Mouse (Mus musculus) lung, postnatal 4 days (tissue): ENCODE results near the gene Rpl6.
A peak's percentile ranks its signal among the peaks of the same experiment; 100 is the strongest.
"Not testable (repeated sequence)": the region's sequence is repeated elsewhere in the genome, so short reads cannot be mapped to it uniquely, and the experiment has no call there.

Experiments used
- DNase-seq, 2 experiments: peaks; one replicate each; pipeline ENCODE4 v3.0.0; 2021

Gene Rpl6

DNA sequence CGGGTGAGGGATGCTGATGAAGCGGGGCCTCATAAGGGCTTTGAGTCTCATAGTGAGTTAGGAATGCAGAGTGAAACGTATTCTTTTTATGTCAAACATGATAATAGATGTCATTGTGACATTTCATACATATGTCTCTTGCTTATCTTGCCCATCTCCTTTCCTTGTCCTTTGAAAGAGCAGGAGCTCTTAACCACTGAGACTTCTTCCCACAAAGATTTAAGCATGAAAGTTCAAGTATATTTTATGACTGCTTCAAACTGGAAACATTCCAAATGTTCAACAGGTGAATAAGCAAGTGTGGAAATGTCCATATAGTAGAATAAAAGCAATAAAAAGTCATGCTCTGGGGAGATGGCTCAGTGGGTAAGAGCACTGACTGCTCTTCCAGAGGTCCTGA lies 22.1 kb downstream of the Rpl6 start:
- no peak for DNase-seq

DNA sequence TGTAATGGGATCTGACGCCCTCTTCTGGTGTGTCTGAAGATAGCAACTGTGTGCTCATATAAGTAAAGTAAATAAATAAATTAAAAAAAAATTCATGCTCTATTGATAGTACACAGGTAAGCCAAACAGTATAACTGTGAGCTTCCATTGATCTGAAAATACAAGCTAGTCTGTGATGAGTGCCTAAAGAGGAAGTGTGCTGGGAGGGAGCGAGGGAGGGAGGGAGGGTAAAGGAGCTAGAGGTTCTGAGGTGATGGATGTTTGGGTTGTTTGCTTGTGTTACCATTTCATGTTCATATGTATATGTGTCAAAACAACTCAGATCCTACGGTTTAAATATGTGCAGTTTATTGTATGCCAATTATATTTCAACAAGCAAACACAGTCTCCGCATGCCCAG lies 22.6 kb downstream of the Rpl6 start:
- no peak for DNase-seq

- DNase-seq: not testable (repeated sequence)
These were observed 23.0 kb downstream of the Rpl6 start for GRCm38 (mm10) chr5:121227330-121227729.

DNA sequence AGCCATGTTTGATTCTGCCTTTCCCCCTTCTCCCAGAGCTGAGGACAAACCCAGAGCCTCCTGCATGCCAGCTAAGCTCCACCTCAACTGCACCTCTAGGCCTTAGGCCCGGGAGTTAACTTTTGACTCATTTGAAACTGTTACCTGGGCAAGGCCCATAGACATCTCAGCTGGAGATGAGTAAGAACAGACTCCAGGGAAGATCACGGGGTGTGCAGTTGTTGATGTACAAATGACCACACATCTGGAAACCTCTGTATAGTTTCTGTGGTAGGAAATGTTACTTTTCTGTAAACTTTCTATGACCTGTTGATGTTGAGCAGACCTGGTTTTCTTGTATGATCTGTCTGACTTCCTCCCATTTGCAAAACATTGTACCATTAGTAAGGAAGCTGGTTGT lies 24.9 kb downstream of the Rpl6 start:
- DNase-seq: no peak

- no peak for DNase-seq
These were observed 26.5 kb downstream of the Rpl6 start for GRCm38 (mm10) chr5:121230811-121231210.

DNA sequence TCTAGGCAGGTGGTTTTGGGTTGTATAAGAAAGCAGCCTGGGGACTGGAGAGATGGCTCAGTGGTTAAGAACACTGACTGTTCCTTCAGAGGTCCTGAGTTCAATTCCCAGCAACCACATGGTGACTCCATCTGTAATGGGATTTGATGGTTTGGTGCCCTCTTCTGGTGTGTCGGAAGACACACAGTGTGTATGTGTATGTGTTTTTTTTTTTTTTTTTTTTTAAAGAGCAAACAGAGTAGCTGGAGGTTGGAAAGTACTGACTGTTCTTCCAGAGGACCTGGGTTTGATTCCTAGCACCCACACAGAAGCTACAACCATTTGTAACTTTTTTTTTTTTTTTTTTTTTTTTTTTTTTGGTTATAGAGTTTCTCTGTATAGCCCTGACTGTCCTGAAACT lies 28.5 kb downstream of the Rpl6 start:
- no peak for DNase-seq

GRCm38 (mm10) chr5:121233726-121234125 lies 29.4 kb downstream of the Rpl6 start:
- DNase-seq: no peak

DNA sequence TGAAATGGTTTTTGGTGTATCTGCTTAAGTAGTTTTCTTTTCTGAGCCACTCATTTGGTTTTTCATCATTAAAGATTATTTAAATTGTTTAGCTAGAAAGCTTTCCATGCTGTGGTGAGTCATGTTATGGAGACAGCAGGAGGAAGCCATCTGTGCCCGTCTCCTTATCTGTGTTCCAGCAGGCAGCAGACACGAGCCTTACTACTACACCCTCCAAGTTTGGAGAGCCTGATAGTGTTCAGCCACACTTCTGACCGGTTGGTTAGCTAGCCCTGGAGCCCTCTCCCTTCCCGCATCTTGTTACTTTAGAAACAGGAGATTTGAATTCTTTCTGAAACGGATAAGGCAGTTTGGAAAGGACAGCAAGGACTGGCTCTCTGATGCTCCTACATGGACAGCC lies 31.9 kb downstream of the Rpl6 start:
- no peak for DNase-seq

GRCm38 (mm10) chr5:121238208-121238607 lies 33.9 kb downstream of the Rpl6 start:
- no peak for DNase-seq

GRCm38 (mm10) chr5:121239846-121240245 lies 35.6 kb downstream of the Rpl6 start:
- no peak for DNase-seq

GRCm38 (mm10) chr5:121241182-121241581 lies 36.9 kb downstream of the Rpl6 start:
- DNase-seq: no peak

- DNase-seq: no peak
These were observed 38.0 kb downstream of the Rpl6 start for GRCm38 (mm10) chr5:121242261-121242660.

DNA sequence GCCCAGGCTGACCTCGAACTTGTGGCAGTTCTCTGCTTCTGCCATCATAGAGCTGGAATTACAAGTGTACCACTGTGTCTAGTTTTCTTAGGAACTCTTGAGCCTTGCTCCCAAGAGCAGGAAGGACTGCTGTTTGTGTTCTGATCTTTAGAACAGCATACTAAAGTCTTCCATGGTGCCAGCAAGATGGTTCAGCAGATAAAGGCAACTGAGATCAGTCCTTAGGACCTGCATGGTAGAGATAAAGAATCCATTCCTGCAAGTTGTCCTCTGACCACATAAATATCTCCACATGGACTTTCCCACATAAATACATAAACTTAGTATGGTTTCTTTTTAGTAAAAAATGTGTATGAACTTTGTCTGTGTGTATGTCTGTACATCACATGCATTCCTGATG lies 38.4 kb downstream of the Rpl6 start:
- DNase-seq: no peak

DNA sequence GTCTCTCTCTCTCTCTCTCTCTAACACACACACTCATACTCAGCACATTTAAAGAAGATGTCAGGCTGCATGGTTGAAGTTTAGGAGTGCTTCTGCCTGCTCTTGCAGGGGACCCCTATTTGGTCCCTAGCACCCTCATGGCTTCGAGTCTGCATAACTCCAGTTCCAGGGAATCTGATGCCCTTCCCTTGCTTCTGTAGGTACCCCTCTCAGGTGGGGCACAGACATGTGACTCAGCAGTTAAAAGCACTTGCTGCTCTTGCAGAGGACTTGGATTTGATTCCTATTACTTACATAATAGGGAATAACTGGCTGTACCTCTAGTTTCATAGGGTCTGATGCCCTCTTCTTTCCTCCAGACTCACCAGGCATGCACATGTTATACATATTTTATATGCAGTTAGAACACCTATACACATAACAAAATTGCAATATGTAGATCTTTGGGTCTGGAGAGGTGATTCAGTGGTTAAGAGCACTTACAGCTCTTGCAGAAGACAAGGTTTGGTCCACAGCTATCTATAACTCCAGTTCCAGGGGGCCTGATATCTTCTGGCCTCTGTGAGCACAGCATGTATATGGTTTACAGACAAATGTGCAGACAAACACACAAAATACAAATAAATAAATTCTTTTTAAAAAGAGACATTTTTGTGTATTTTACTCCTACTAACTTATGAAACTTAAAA lies 39.5 kb downstream of the Rpl6 start:
- no peak for DNase-seq

- no peak for DNase-seq
These were observed 40.1 kb downstream of the Rpl6 start for GRCm38 (mm10) chr5:121244365-121244731.

DNA sequence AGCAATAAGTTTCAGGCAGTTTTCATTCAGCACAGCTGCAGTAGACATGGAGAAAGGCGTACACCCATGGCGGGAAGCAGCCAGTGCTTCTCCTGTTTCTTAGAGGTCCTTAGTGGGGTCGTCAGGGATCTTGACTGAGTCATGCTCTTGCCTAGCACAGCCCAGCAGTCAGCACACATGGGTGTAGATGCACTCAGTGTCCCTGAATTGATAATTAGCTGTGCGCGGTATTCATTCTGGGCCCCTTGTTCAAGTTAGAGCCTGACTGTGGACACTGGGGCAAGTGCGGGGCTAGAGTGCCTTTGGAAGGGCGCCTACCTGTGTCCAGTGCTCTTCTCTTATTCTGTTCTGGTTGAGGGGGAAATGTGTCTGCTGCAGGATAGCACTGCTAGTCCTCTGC lies 40.9 kb downstream of the Rpl6 start:
- no peak for DNase-seq

- DNase-seq: no peak
These were observed 44.6 kb downstream of the Rpl6 start for GRCm38 (mm10) chr5:121248766-121249394.

DNA sequence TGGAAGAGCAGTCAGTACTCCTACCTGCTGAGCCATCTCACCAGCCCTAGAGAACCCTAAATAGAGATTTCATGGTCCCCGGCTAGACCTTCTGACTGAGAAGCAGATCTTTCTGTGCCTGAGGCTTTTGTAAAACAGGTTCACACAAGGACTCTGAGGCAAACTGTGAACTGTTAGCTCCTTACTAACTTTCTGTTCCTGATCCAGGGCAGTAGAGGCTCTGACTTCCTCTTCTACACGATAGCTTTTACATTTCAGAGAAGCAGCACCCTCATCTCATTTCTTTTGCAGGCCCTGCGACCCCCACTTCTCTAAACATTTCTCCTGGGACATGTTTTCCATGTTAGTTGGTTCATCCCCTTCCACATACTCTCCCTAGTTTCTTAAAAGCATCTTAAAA lies 45.4 kb downstream of the Rpl6 start:
- DNase-seq: no peak

- DNase-seq: no peak
These were observed 47.5 kb downstream of the Rpl6 start for GRCm38 (mm10) chr5:121251813-121252212.

GRCm38 (mm10) chr5:121253816-121254497 lies 49.7 kb downstream of the Rpl6 start:
- no peak for DNase-seq

DNA sequence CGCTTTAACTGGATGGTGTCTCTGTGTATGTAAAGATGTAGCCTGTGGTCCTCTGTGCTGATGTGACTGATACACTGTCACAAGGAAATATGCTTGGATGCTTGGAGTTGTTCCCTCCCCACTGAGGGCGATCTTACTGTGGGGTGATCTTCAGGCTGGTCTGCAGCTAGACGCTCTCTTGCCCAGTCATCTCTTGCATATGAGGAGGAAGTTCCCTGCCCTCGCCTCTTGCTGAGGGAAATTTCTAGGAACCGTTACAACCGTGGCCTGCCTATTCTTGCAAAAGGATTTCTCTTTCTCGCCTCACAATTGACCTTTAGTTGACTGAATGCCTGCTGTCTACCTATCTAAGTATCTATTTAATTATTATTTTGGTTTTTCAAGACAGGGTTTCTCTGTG lies 50.7 kb downstream of the Rpl6 start:
- DNase-seq: peak in 1 of 2 experiments; percentile 10
